Mouse (Mus musculus) spleen, adult 12 weeks (tissue): Measurements from ENCODE around the gene Rasgef1c.

Experiments used
- DNase-seq: peaks from one replicate; pipeline ENCODE4 v3.0.0; 2022; ENCODE audit warnings: low spot score

The Rasgef1c gene

DNA sequence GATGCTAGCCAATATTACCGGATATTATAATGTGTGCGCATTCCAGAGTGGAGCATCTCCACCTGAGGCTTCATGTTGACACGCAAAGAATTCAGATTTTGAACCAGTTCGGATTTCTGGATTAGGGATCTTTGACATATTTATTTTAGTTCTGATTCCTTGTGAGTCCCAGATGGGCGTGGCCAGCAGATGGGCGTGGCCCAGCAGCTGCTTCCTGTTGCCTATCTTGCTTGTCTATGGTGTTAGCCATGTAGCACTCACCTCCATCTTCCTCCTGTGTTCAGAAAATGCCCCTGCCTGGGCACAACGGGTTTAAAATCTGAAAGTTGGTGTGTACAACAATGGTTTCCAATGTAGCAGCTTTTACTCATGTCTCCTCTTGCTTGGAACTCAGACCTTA lies 24.5 kb downstream of the Rasgef1c start:
- no peak for DNase-seq

DNA sequence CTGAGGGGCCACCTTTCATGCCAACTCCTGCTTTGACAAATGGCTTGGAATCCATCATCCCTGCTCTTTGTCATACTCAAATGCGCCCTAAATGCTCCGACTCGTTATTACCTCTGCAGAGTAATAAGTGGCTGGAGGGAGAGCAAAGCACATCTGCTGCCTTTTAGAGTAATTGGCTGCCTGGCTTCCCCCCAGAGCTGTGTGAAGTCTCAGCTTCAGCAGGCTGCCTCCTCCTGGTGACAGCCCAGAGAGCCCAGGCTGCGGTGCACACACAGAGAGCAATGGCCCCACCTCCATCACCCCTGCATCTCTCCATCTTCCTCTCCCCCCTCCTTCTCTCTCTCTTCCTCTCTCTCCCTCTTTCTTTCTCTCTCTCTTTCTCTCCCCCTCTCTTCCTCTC lies 25.5 kb downstream of the Rasgef1c start:
- DNase-seq, result no peak

DNA sequence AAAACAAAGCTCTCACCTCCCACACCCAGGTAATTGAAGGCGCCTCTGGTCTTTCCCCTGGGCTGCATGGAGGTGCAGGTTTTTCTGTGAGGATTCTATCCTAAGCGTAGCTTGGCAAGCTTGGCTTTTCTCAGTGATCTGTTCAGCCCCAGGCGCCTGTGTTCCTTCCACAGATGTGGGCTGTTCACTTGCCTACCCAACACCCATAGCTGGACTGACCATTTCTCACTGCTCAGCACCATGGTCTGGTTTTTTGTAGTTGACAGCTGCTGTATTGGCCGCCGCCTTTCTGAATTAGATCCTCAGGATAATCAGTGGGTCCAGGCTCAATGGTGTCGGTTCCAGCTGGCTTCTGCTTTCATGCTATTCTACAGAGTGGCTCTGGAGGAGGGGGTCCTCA lies 26.0 kb downstream of the Rasgef1c start:
- DNase-seq, result no peak

DNA sequence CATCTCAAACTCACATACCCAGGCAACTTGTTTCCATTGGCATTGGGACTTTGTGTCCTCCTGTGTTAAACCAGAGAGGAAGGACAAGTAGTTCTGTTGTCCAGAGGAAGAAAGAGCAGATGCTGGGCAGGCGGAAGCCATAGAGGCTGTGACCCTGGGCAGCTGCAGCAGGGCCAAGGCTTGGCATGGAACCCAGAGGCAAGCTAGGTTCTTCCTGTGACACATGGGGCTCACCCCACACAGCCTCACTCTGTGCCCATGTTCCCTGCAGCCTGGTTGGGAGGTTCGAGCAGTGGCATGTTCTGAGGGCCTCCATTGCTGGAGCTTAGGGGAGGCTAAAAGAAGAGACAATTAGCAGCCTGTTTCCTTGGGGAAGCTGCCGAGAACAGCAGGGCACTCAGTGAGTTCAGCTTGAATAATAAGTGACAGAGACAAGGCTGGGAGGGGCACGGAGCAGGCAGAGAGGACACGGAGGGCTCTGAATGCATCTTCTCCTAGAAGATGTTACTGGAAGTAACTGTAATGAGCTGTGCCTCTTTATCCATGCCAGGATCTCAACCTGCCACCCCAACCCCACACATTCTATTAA lies 29.5 kb downstream of the Rasgef1c start:
- DNase-seq, result no peak

DNA sequence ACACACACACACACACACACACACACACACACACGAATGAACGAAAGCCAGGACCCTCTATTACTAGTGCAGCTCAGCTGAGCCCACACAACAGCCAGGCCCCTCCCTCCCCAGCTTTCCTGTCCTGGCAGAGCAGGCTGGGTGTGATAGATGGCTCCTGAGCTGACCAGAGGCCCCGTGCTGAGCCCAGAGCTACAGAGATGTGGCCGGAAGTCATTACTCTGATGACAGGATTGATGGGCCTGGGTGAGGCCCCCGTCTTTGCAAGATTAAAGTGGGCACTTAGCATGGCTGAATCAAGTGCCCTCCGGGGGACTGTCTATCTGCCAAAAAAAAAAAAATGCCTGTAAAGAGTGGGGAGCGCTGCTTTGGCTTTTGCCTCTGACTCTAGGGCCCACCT lies 30.2 kb downstream of the Rasgef1c start:
- DNase-seq, result no peak

DNA sequence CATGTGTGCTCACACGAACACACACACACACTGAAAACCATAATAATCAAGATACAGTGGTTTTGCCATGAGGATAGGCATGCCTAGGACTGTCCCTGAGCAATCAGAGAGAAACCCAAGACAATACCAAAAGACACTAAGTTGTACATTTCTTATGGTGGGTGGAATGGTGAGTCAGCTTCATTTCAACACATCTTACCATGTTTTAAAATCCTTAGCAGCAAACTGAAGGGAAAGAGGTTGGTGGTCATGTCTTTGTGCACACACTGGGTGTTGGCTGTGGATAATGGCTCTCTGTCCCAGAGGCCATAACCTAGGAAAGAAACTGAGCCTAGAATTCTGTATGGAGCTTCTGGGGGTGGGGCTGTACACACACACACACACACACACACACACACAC lies 32.2 kb downstream of the Rasgef1c start:
- DNase-seq, result no peak

DNA sequence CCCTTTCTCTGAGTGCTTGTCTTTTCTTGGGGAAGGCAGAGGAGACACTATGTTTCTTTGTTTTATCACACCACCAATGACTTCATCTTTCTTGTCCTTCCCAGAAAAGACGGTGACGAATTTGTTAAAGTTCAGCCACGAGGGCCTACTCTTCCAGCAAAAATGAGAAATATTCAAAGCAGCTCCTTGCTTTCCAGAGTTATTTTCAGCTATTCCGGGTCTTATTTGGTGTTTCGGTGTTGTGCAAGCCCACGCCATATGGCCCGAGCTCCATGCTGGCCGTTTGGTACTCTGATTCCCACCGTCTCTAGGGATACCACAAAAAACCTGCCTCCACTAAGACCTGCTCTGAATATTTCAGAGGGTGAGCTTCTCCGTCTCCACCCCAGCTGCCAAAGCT lies 32.7 kb downstream of the Rasgef1c start:
- no peak for DNase-seq

DNA sequence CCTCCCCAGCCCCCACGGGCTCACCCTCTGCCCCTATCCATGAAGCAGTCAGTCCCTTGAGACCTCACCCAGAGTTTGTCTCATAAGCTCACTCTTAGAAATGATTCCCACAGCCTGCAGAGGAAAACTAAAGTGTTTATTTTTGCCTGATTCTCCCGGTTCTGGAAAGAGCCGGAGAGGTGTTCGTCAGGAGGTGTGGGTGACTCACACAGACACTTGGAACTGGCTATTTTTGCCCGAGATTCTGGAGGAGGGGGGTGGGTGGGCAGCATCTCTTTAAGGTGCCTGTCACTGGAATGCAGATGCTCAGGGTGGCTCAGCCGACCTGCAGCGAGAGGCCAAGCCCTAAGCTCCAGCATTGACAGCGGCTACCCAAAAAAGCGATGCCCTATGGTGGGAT lies 34.8 kb downstream of the Rasgef1c start:
- no peak for DNase-seq

DNA sequence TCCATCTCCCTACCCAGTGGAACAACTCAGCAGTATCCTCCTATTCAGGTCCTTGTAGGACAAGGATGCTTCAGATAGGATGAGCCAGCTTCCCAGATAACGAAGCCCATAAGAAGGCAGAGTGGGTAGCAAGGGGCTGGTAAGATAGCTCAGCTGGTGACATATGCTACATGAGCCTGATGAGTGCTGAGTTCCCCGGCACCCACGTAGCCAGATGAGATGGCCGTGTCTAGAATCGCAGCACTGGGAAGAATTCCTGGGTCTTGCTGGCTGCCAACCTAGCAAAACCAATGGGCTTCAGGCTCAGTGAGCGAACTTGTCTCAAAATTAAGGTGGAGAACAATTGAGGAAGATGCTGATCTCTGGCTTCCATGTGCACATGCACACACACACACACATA lies 36.1 kb downstream of the Rasgef1c start:
- no peak for DNase-seq

DNA sequence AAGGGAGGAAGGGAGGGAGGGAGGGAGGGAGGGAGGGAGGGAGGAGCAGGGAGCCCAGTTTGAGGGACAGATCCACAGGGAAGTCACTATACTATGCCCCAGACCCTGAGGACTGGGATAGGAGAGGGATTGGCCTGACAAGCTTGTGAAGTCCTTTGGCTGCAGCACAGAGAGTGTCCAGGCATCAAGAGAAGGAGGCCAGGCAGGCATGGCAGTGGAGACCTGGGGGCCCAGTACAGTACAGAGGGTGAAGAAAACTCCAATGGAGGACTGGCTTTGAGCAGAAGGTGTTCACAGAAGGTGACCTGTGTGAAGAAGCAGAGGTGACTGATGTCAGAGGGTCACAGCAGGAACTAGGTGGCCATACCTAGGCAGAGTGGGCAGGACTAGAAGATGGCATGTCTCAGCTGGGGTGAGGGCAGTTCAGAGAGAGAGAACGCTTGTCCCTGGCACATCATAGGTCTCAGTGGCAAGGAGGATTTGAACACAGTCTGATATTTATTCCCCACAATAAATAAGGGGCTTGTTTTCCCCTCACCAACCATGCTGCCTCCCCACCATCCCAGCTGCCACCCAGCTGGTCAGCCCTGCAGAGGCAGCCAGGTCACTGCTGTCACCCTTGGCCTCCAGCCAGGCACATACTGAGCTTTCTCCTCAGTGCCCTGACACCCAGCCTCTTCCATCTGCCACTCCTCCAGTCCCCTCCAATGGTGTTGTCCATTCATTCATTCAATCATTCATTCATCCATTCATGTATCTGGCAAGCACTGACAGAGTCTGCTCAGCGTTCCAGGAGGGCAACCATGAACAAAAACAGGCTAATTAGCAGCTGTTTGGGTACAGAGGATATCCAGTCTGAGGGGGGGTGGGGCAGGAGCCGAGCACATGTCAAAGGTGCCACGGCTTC lies 36.9 kb downstream of the Rasgef1c start:
- DNase-seq, result no peak

DNA sequence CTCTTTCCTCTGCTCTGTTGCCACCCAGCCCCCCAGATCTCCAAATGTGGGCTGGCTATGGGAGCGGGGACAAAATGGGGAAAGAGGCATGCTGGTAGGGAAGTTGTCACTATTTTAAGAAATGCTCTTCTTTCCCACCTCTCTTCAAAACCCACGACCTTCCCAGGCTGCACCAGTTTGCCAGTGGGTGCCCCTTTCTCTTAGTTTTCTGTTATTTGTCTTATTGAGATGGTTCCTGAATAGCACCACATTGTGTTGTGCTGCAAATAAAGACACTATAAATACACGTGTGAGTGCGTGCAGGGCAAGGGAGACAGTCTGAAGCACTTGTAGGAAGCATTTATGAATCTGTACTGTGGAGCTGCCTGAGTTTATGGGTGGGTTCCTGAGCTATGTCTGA lies 41.2 kb downstream of the Rasgef1c start:
- DNase-seq, result no peak

DNA sequence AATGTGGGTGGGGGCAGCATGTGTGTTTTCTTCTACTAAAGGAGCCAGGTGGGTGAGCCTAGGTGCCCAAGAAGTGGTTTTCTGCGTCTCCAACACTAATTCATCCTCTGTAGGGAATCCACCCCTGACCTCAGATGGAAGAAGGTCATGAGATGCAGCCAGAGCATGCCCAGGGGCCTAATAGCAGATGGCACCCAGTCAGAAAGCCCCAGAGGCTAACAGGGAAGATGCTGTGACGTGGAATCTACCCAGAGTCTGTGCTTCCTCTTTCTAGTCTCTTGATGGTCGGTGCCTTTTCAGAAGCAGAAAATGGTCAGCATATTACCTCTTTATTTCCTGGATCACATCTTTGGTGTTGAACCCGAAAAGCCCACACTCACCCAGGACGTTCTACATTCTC lies 42.3 kb downstream of the Rasgef1c start:
- DNase-seq, result no peak

DNA sequence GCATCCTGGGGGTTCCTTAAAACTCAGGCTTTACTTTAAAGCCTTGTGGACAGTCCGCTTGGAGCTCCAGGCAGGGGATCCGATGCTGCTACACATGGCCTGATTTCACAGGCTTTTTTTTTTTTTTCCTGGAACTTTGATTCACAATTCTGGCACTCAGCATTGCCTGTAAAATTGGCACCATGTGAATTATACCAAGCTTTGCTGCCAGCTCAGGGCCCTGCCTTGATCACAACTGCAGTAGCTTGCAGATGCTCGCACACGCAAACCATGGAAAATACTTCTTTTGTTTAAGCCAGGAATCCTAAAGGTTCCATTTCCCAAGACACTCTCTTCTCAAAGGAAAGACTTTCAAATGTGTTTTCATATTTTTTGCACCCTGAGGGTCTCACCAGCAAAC lies 44.1 kb downstream of the Rasgef1c start:
- DNase-seq, result no peak

DNA sequence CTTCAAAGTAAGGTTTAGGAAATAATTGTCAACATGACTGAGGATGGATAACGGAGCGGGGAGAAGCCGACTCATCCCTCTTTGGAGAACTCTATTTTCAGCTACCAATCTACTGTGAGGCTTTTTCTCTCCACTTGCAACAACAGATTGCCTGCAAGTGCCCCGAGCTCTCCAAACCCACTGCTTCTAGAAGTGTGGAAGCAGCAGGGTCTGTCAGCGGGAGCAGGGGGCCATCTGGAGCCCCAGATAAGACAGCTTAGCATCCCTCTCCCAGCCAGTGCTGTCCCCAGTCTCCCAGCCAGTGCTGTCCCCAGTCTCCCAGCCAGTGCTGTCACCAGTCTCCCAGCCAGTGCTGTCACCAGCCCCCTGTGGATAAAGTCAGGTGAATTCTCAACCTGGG lies 48.2 kb downstream of the Rasgef1c start:
- DNase-seq, result no peak

DNA sequence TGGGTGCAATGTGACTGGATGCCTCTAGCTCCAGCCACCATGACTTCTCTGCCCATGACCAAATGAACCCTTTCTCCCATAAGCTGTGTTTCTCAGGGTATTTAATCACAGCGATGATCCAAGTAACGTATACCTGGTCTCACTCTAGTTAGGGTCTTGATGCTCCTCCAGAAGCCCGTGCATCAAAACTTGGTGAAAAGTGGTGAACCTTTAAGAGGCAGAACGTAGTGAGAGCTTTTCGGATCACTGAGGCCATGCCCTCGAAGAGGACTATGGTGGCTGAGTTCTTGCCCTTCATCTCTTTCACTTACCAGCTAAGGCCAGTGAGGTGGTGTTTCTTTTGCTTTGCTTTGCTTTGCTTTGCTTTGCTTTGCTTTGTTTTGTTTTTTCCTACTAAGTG lies 52.0 kb downstream of the Rasgef1c start:
- no peak for DNase-seq

DNA sequence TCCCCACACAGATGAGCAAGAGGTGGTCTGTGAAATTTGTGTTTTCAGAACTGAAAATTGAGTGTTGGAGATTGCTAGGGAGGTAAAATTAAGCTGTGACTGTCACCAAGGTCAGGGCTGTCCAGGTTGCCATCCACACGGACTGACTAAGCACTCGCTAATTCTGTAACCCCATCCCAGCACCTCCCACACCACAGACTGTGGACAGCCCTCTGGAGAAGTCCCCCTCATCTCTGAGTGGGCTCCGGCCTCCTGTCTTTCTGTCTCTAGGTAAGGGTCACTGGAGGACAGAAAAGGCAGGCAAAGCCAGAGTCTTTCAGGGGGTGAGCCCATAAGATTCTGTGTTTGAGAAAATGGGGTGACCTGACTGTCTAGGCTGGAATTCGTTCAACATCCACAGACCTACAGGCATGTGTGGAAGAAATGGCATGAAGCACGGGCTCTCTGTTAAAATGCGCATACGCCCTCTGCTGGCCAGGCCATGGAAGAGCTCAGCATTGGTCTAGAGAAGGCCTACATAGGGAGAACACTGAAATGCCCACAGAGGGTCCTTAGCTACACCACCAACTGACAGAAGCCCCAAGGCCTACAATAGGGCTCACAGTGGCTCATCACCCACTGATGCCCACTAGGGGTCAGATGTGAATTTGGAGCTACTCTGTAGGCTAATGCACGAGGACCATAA lies 54.1 kb downstream of the Rasgef1c start:
- DNase-seq, result peak; percentile 30

DNA sequence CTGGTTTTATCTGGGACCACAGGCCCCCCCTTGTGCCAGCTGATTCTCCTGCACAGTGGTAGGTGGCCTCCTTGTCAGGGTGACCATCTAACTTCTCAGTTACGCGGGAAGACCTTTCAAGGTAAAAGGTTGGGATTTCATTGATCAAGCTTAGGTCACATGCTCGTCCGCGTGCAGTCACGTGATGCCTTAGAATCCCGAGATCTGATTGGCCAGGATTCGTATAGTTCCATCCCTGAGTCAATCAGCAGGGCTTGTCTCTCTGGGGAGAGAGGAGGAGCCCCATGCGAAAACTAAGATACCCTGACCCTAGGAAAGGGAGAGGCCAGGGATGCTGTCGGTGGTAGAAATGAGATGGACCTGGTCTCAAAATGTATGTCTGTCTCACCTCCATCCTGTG lies 56.4 kb downstream of the Rasgef1c start:
- DNase-seq, result no peak

DNA sequence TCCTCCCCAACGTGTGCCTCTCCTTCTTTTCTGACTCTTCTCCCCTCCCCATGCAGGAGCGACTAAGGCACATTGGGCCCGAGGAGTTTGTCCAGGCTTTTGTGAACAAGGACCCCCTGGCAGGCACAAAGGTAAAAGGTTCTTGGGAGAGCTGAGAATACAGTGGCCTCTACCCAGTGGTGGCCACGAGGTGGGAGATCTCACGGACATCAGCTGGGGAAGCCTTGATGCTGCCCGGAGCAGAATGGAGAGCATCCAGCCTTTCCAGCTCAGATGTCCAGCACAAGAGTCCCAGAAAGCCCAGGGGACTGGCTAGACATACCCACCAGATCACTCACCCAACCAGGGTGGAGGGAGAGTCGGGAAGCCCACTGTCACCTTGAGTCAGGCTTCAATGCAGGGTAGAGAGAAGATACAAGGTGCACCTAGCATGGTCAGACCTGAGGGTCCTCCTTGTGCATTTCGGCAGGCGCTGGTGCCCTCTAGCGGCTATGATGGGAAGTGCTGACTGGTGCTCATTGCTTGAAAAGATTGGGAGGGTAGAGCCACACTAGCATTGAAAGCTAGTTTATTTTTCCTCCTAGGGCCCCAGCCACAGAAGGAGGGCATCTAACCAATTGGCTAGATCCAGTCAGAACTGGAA lies 59.6 kb downstream of the Rasgef1c start:
- peak; percentile 54 for DNase-seq

DNA sequence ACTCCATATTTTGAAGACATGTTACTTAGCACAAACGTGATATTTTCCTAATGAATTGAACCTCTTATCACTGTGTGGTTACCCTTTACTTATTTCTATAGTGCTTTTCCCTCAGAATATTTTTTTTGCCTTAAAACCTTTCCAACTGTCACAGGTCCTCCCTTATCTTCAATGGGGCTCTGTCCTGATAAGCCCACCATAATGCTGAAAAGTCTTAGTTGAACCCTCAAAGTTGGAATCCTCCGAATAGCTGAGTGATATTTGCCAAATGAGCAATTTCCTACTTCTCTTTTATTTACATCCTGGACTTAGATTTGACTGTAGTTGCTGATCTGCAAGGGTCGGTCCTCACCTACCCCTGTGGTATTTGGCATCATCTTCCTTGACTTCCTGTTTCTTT lies 63.7 kb downstream of the Rasgef1c start:
- no peak for DNase-seq

DNA sequence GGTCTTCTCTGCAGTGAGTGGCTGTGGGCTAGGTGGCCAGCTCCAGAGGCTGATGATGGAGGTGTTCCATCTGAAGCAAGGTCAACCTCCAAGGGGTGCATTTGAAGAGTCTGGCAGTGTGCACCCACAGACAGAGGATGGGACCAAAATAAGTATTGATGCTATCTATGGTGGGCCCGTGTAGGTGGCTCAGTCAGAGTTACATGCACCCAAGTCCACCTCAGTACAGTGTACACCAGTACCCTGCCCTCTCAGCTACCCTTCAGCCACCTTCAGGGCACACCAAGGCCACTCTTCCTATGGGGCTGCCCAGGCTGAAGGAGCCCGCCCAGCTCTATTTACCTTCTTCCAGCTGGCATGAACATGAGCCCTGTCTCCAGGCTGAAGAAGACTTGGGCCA lies 68.1 kb downstream of the Rasgef1c start:
- no peak for DNase-seq

DNA sequence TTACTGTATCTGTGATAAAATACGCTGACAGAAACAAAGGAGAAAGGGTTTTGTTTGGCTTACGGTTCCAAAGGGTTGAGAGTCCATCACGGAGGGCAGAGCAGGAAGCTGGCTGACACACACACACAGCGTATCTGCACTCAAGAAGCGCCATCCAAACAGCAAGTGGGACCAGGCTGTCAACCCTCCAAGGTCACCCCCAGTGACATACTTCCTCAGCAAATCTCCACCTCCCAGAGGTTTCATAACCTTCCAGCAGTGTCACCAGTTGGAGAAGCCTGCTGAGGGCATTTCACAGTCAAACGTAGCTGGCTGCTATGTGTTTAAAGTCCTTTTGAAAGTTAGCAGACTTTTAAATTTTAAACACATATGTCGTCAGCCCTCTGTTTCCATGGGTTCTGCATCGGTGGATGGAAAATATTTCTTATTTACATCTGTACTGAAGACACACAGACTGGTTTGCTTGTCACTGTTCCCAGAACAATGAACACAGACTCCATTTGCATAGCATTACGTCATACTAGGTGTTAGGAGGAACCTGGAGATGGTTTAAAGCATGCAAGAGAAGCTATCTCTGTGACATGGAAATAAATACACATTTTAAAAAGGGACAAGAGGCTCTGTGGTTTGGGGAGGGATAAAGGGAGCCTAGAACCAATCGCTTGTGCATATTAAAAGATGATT lies 72.2 kb downstream of the Rasgef1c start:
- no peak for DNase-seq

DNA sequence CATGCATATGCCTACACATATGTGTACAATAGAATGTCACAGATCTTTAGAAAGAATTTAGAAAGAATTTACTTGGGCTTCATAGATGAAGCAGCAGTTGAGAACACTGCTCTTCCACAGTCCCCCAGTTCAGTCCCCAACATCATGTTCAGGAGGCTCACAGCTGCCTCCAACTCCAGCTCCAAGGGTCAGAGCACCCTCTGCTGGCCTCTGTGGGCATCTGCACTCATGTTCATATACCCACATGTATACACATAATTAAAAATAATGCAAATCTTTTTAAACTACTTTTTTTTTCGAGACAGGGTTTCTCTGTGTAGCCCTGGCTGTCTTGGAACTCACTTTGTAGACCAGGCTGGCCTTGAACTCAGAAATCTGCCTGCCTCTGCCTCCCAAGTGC lies 73.0 kb downstream of the Rasgef1c start:
- no peak for DNase-seq
